Mouse (Mus musculus) stomach, postnatal 0 days (tissue): Measurements from ENCODE around the gene Stip1.

Experiments
- CTCF ChIP-seq: IDR thresholded peaks from 2 replicates; pipeline ENCODE4 v1.5.1; 2016; ENCODE audit warnings: antibody characterized with exemption, low read depth, mild to moderate bottlenecking, moderate library complexity
- EP300 ChIP-seq: optimal IDR thresholded peaks from 2 replicates; pipeline ENCODE3; 2016; ENCODE audit warnings: antibody characterized with exemption

DNA sequence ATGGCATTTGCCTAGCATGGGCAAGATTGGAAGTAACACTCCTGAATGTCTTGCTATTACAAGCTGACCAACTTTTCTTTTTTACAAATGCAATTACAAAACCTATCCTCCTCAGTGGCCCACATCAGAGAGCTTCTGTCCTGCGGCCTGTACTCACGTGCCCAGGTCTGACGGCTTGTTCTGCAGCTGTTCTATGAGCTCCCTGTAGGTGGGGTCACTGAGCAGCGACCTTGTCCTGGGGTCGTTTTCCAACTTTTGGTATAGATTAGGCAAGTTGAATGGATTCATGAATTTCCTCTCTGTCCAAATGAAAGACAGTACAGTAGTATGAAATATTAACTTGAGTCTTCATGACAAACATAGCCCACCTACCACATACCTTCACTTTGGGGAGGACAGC is 5.8 kb downstream of the Stip1 start:
- TF ChIP-seq CTCF (no peak), EP300 (no peak)
